Comparison of ENCODE assay signal across 8 mouse cellular contexts in the genomic region with DNA sequence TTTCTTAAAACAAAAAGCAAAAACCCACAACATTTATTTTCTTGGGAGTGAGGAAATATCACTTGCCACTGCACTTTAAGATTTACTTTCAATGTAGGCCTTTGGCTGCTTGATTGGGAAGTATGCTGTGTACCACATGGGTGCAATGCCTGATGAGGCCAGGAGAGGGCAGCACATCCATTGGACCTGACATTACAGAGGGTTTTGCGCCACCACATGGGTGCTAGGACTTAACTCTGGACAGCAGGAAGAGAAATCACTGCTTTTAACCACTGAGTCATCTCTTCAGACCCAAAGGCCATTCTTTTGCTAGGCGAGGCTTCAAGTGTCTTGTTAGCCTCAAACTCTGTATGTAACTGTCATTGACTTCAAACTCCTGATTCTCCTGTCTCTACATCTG. TPM values are rescaled to one million over a fixed set of nuclear protein-coding genes. Genes with fewer than 3 reads are reported as not detected.
DNase-seq lines count a peak whose midpoint lies in the region; ATAC-seq and TF ChIP-seq lines count a peak whose summit lies in the region.

No protein-coding gene starts in this region.

- ATAC-seq in megakaryocyte progenitor cell, adult 5-6 weeks (replicated peaks; ENCODE audit: poor library complexity), result peak; percentile 97

- intact Hi-C loops in gastrocnemius, adult 2 months (cut with DNase I), result no loop called here

- peak; percentile 40 for DNase-seq in gastrocnemius, adult 2 months
- DNase-seq in gastrocnemius, adult 8-10 months (ENCODE audit: low spot score in 2 of 2), result no peak
- DNase-seq in 416B (ENCODE audit: low read depth) (peak; percentile 80), WW6 (ENCODE audit: low read depth, low spot score) (peak; percentile 77)
- DNase-seq in forelimb bud, embryonic 11.5 days (ENCODE audit: low read depth, low spot score), result peak; percentile 19
- peak; percentile 57 to 59 for DNase-seq in thymus, postnatal 36 days
- DNase-seq in gastrocnemius, adult 18-20 months (ENCODE audit: low spot score), result no peak

- H3K4me3 ChIP-seq in gastrocnemius, adult 2 months, result no peak overlapping the region

- TF ChIP-seq CTCF in gastrocnemius, adult 2 months (IDR thresholded peaks at IDR 0.05), result peak; percentile 65

- H3K27ac ChIP-seq in gastrocnemius, adult 2 months, result no peak overlapping the region

RNA-seq across cellular contexts. Expression of gene Ip6k2, which starts 23.8 kb away (rescaled TPM):
- total RNA-seq in gastrocnemius, adult 2 months (2021), result 10 to 100 TPM; 16.0 to 16.7 TPM
- 10 to 100 TPM; 12.0 to 15.8 (median 14.2) TPM for total RNA-seq in gastrocnemius, adult 8-10 months (2022)
- total RNA-seq in megakaryocyte progenitor cell, adult 5-6 weeks (2015), result 12.9 and 21.1 TPM in 2 replicates
- 40.9 and 50.6 TPM in 2 replicates for total RNA-seq in megakaryocyte progenitor cell, adult 5-6 weeks (2017)
- 10 to 100 TPM; 14.9 TPM for total RNA-seq in gastrocnemius, adult 18-20 months (2021)

RNA-seq across cellular contexts. Expression of gene Nckipsd, which starts 48.4 kb away (rescaled TPM):
- 1 to 10 TPM; 3.6 to 5.3 TPM for total RNA-seq in gastrocnemius, adult 2 months (2021)
- 1 to 10 TPM; 3.6 to 4.9 (median 4.2) TPM for total RNA-seq in gastrocnemius, adult 8-10 months (2022)
- total RNA-seq in megakaryocyte progenitor cell, adult 5-6 weeks (2015), result 8.4 and 8.7 TPM in 2 replicates
- 5.0 and 5.5 TPM in 2 replicates for total RNA-seq in megakaryocyte progenitor cell, adult 5-6 weeks (2017)
- 1 to 10 TPM; 4.4 TPM for total RNA-seq in gastrocnemius, adult 18-20 months (2021)

Comparison
In these comparisons a context has a peak if more than half of its experiments do, and no peak if none do; other contexts are left out.
1. DNase-seq: peak in gastrocnemius, adult 2 months (single experiment), 416B (single experiment), WW6 (single experiment), forelimb bud, embryonic 11.5 days (single experiment) and thymus, postnatal 36 days (2 of 2); none in gastrocnemius, adult 8-10 months (0 of 2) and gastrocnemius, adult 18-20 months (single experiment).